Mouse (Mus musculus): ENCODE results near the gene Tmem52. TPM values are rescaled to one million over a fixed set of nuclear protein-coding genes. Genes with fewer than 3 reads are reported as not detected.
"Not testable (repeated sequence)": the region's sequence is repeated elsewhere in the genome, so short reads cannot be mapped to it uniquely, and the experiment has no call there.

Tmem52 gene
- polyA plus RNA-seq, 1 experiment from 2014 or later, result 1.3 TPM

DNA sequence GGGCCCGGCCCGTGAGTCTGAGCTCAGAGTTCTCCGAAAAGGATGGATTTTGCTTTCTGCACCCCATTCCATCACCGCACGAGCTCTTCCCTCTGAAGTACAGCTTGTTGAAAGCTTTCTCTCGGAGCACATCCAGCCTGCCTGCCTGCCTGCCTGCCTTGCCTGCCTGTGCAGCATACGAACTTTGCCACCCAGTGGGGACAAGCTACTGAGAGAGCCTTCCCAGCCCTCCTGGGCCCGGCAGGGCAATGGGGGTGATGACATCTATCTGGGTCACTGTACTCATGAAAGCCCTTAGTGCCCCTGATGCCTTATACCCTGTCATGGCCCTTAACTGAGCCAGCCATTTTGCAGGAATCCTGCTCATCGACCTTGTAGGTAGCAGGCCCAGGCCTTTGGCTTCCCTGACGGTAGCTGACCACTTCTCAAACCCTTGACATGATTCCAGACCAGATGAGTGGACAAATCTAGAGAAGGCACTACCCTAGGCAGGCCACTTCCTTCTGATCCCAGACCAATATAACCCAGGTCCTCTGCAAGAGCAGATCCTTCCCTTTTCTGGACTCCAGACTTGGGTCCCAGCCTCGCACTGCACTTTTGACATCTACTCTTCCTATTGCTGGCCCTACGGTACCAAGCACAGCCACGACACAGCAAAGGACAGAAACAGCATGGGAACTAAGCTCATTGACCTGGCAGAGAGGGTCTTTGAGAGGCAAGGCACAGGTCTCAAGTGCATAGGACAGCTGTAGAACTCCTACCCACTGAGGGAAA, 1.5 kb upstream of the Tmem52 start:
- Histone ChIP-seq H3K4me3 (ENCODE audit: low read depth, low read length) (no peak overlapping the region), H3K36me3 (ENCODE audit: control insufficient read depth, insufficient read depth, low read length) (no peaks in the 10 kb centered on the region), H3K27ac (replicated peaks; ENCODE audit: low read depth, low read length) (no peak overlapping the region), H3K4me2 (ENCODE audit: low read depth, low read length) (no peak overlapping the region), H3K27me3 (replicated peaks; ENCODE audit: control insufficient read depth, insufficient read depth, low read length) (0 out of 2 replicates have a peak, but pooled peaks cover 5% of the 10 kb centered on the region), H3K4me1 (ENCODE audit: control insufficient read depth, insufficient read depth, low read length) (0 out of 2 replicates have a peak, but pooled peaks cover 2% of the 10 kb centered on the region), H3K9ac (ENCODE audit: low read depth, low read length) (no peak overlapping the region), H3K9me3 (ENCODE audit: control insufficient read depth, low read length) (no peaks in the 10 kb centered on the region)
- no peak for ATAC-seq (ENCODE audit: low read depth)
- DNase-seq (ENCODE audit: low spot score), result no peak
- 82% methylated on average over 13 of the region's 13 CpGs for WGBS

GRCm38 (mm10) chr4:155469590-155470262, 812 bp downstream of the Tmem52 start:
- Histone ChIP-seq H3K4me3 (ENCODE audit: low read depth, low read length) (no peak overlapping the region; the same call in 1 of the 2 replicates), H3K4me1 (ENCODE audit: control insufficient read depth, insufficient read depth, low read length) (0 out of 2 replicates have a peak, but pooled peaks cover 2% of the 10 kb centered on the region), H3K4me2 (ENCODE audit: low read depth, low read length) (peak overlapping the region; percentile 49; the same call in 1 of the 2 replicates), H3K27me3 (replicated peaks; ENCODE audit: control insufficient read depth, insufficient read depth, low read length) (0 out of 2 replicates have a peak, but pooled peaks cover 5% of the 10 kb centered on the region), H3K9me3 (ENCODE audit: control insufficient read depth, low read length) (no peaks in the 10 kb centered on the region), H3K9ac (ENCODE audit: low read depth, low read length) (no peak overlapping the region), H3K27ac (replicated peaks; ENCODE audit: low read depth, low read length) (no peak overlapping the region), H3K36me3 (ENCODE audit: control insufficient read depth, insufficient read depth, low read length) (no peaks in the 10 kb centered on the region)
- DNase-seq (ENCODE audit: low spot score) (no peak), ATAC-seq (ENCODE audit: low read depth) (no peak)
- 80% methylated on average over 18 of the region's 18 CpGs for WGBS

- Histone ChIP-seq H3K36me3 (ENCODE audit: control insufficient read depth, insufficient read depth, low read length) (no peaks in the 10 kb centered on the region), H3K4me3 (ENCODE audit: low read depth, low read length) (no peak overlapping the region), H3K27me3 (replicated peaks; ENCODE audit: control insufficient read depth, insufficient read depth, low read length) (0 out of 2 replicates have a peak, but pooled peaks cover 5% of the 10 kb centered on the region), H3K9me3 (ENCODE audit: control insufficient read depth, low read length) (no peaks in the 10 kb centered on the region), H3K4me1 (ENCODE audit: control insufficient read depth, insufficient read depth, low read length) (0 out of 2 replicates have a peak, but pooled peaks cover 2% of the 10 kb centered on the region), H3K27ac (replicated peaks; ENCODE audit: low read depth, low read length) (no peak overlapping the region), H3K9ac (ENCODE audit: low read depth, low read length) (no peak overlapping the region), H3K4me2 (ENCODE audit: low read depth, low read length) (no peak overlapping the region)
- DNase-seq (ENCODE audit: low spot score) (no peak), ATAC-seq (ENCODE audit: low read depth) (no peak)
- WGBS, result 83% methylated on average over 12 of the region's 16 CpGs
Observed at GRCm38 (mm10) chr4:155470263-155470953, 1.5 kb downstream of the Tmem52 start.

DNA sequence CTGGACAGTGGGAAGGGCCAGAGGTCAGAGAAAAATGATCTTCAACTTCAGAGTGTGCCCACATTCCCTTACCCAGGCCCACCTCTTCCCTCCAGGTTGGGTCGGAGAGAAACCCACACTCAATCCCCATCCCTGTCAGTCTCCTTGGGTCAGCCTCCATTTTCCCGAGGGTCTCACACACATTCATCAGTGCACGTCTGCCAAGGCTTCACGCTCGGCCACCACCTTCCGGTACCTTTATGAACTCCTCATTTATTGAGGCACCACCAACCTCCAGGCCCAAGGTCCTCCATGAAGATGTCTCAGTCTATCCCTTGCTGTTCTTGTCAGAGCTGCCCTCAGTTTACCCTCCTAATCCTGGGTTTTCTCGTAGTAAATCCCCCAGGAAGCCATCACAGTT, 2.1 kb downstream of the Tmem52 start:
- H3K9me3 ChIP-seq (ENCODE audit: control insufficient read depth, low read length), result no peaks in the 10 kb centered on the region
- DNase-seq (ENCODE audit: low spot score) (no peak), ATAC-seq (ENCODE audit: low read depth) (no peak)
- H3K4me1 ChIP-seq (ENCODE audit: control insufficient read depth, insufficient read depth, low read length), result 0 out of 2 replicates have a peak, but pooled peaks cover 2% of the 10 kb centered on the region
- whole genome bisulfite sequencing, result 82% methylated on average over 7 of the region's 7 CpGs
- no peak overlapping the region for H3K27ac ChIP-seq (replicated peaks; ENCODE audit: low read depth, low read length)
- no peak overlapping the region for H3K4me3 ChIP-seq (ENCODE audit: low read depth, low read length)
- no peaks in the 10 kb centered on the region for H3K36me3 ChIP-seq (ENCODE audit: control insufficient read depth, insufficient read depth, low read length)
- H3K27me3 ChIP-seq (replicated peaks; ENCODE audit: control insufficient read depth, insufficient read depth, low read length), result 0 out of 2 replicates have a peak, but pooled peaks cover 5% of the 10 kb centered on the region
- no peak overlapping the region for H3K9ac ChIP-seq (ENCODE audit: low read depth, low read length)
- H3K4me2 ChIP-seq (ENCODE audit: low read depth, low read length), result no peak overlapping the region

DNA sequence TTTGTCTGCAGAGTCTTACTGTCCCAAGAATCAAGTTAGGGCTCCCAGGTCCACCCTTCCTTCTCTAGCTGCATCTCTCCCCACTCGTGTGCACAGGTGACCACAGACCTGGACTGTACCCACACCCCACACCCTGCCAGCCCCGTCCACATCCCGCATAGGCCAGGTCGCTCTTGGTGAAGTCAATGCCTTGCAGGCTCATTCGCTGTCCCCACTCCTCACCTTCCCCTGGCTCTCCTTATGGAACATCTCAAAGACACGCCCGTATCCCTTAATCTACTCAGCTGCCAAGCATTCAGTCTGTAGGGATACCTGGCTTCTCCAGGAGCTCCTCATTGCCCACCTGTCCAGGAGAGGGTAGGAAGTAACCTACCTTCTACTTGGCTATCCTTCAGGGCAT, 2.5 kb downstream of the Tmem52 start:
- no peak for ATAC-seq (ENCODE audit: low read depth)
- Histone ChIP-seq H3K9me3 (ENCODE audit: control insufficient read depth, low read length) (no peaks in the 10 kb centered on the region), H3K27ac (replicated peaks; ENCODE audit: low read depth, low read length) (no peak overlapping the region), H3K9ac (ENCODE audit: low read depth, low read length) (no peak overlapping the region), H3K36me3 (ENCODE audit: control insufficient read depth, insufficient read depth, low read length) (no peaks in the 10 kb centered on the region), H3K4me1 (ENCODE audit: control insufficient read depth, insufficient read depth, low read length) (0 out of 2 replicates have a peak, but pooled peaks cover 2% of the 10 kb centered on the region), H3K27me3 (replicated peaks; ENCODE audit: control insufficient read depth, insufficient read depth, low read length) (0 out of 2 replicates have a peak, but pooled peaks cover 5% of the 10 kb centered on the region), H3K4me2 (ENCODE audit: low read depth, low read length) (no peak overlapping the region), H3K4me3 (ENCODE audit: low read depth, low read length) (no peak overlapping the region)
- 87% methylated on average over 7 of the region's 7 CpGs for WGBS
- DNase-seq (ENCODE audit: low spot score), result no peak

GRCm38 (mm10) chr4:155472716-155473290, 3.9 kb downstream of the Tmem52 start:
- Histone ChIP-seq H3K4me1 (ENCODE audit: control insufficient read depth, insufficient read depth, low read length) (0 out of 2 replicates have a peak, but pooled peaks cover 2% of the 10 kb centered on the region), H3K36me3 (ENCODE audit: control insufficient read depth, insufficient read depth, low read length) (no peaks in the 10 kb centered on the region), H3K27me3 (replicated peaks; ENCODE audit: control insufficient read depth, insufficient read depth, low read length) (0 out of 2 replicates have a peak, but pooled peaks cover 5% of the 10 kb centered on the region), H3K9ac (ENCODE audit: low read depth, low read length) (no peak overlapping the region), H3K4me3 (ENCODE audit: low read depth, low read length) (no peak overlapping the region), H3K4me2 (ENCODE audit: low read depth, low read length) (no peak overlapping the region), H3K27ac (replicated peaks; ENCODE audit: low read depth, low read length) (no peak overlapping the region), H3K9me3 (ENCODE audit: control insufficient read depth, low read length) (no peaks in the 10 kb centered on the region)
- DNase-seq (ENCODE audit: low spot score) (no peak), ATAC-seq (ENCODE audit: low read depth) (no peak)
- WGBS, result 67% methylated on average over 3 of the region's 3 CpGs

GRCm38 (mm10) chr4:155473319-155473718, 4.4 kb downstream of the Tmem52 start:
- 47% methylated on average over 5 of the region's 5 CpGs for WGBS
- no peak overlapping the region for H3K27ac ChIP-seq (replicated peaks; ENCODE audit: low read depth, low read length)
- H3K4me1 ChIP-seq (ENCODE audit: control insufficient read depth, insufficient read depth, low read length), result 0 out of 2 replicates have a peak, but pooled peaks cover 2% of the 10 kb centered on the region
- H3K27me3 ChIP-seq (replicated peaks; ENCODE audit: control insufficient read depth, insufficient read depth, low read length), result 0 out of 2 replicates have a peak, but pooled peaks cover 5% of the 10 kb centered on the region
- DNase-seq (ENCODE audit: low spot score), result peak; percentile 51
- H3K36me3 ChIP-seq (ENCODE audit: control insufficient read depth, insufficient read depth, low read length), result no peaks in the 10 kb centered on the region
- no peaks in the 10 kb centered on the region for H3K9me3 ChIP-seq (ENCODE audit: control insufficient read depth, low read length)
- H3K4me3 ChIP-seq (ENCODE audit: low read depth, low read length), result no peak overlapping the region
- H3K4me2 ChIP-seq (ENCODE audit: low read depth, low read length), result no peak overlapping the region
- no peak for ATAC-seq (ENCODE audit: low read depth)
- no peak overlapping the region for H3K9ac ChIP-seq (ENCODE audit: low read depth, low read length)

DNA sequence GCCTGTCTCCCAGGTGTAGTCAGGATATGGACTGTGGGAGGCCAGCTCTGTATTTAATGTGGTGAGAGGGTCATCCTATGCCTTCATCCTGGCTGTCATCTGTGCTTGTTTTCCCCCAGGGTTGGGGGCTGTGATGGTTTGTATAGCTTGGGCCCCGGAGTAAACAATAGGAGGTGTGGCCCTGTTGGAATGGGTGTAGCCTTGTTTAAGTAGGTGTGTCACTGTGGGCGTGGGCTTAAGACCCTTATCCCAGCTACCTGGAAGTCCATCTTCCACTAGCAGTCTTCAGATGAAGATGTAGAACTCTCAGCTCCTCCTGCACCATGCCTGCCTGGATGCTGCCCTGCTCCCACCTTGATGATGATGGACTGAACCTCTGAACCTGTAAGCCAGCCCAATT, 4.9 kb downstream of the Tmem52 start:
- not testable (repeated sequence) for ATAC-seq (ENCODE audit: low read depth); H3K27me3 ChIP-seq (replicated peaks; ENCODE audit: control insufficient read depth, insufficient read depth, low read length); H3K4me1 ChIP-seq (ENCODE audit: control insufficient read depth, insufficient read depth, low read length); DNase-seq (ENCODE audit: low spot score); H3K4me2 ChIP-seq (ENCODE audit: low read depth, low read length); H3K27ac ChIP-seq (replicated peaks; ENCODE audit: low read depth, low read length); H3K9me3 ChIP-seq (ENCODE audit: control insufficient read depth, low read length); H3K9ac ChIP-seq (ENCODE audit: low read depth, low read length); H3K4me3 ChIP-seq (ENCODE audit: low read depth, low read length); H3K36me3 ChIP-seq (ENCODE audit: control insufficient read depth, insufficient read depth, low read length)
- 41% methylated on average over 2 of the region's 2 CpGs for WGBS
